Mouse (Mus musculus): ENCODE measurements around the gene Mylk. TPM values are rescaled to one million over a fixed set of nuclear protein-coding genes. Genes with fewer than 3 reads are reported as not detected.

Gene Mylk
- polyA plus RNA-seq, 1 experiment from 2014 or later, result 98.0 TPM

DNA sequence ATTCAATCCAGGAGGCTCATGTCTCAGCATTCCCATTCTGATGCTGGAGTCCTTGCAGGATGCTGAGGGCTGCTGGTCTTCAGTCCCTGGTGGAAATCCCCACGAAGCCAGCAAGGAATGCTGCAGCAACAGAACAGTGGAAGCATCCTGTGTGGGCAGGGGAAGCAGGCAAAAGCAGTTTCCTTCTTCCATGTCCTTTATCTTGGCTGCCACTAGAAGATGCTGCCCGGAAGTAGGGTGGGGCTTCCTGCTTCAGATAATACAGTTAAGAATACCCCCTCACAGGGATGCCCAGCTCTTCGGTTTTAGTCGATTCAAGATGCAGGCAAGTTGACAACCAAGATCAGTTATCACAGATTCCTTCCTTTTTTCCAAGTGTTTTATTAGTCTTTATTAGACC, 120.4 kb downstream of the Mylk start:
- DNase-seq (ENCODE audit: low read depth, low spot score) (no peak), ATAC-seq (no peak)
- no peaks in the 10 kb centered on the region for H3K27me3 ChIP-seq
- TF ChIP-seq CTCF (IDR thresholded peaks at IDR 0.05), result no peak
- ChIA-PET POLR2A (no interaction called here), CTCF (interaction anchor here (1.1 kb wide), 1 partner anchor 10 kb away, joined by 3 read pairs; no protein-coding TSS in a partner anchor)
- in situ Hi-C loops (cut with MboI; ENCODE audit: low pct_unique_long_range_greater_than_20kb), result no loop called here

DNA sequence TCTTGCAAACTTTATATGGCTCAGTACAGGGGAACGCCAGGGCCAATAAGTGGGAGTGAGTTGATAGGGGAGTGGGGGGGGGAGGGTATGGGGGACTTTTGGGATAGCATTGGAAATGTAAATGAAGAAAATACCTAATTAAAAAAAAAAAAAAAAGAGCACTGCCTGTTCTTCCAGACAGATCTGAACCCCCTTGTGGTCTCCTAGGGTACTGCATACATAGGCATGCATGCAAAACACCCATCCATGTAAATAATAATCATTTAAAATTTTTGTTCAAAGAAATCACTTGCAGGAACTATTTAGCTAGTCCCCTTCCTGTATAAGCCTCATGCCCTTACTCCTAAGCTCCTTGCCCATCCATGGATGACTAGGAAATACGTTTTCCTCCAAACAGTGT, 122.2 kb downstream of the Mylk start:
- ChIA-PET CTCF (no interaction called here), POLR2A (interaction anchor here (1.1 kb wide), 1 partner anchor 201 kb away, joined by 3 read pairs; no protein-coding TSS in a partner anchor)
- no peak for DNase-seq (ENCODE audit: low read depth, low spot score)
- H3K27me3 ChIP-seq, result no peaks in the 10 kb centered on the region
- ATAC-seq, result no peak
- no peak for TF ChIP-seq CTCF (IDR thresholded peaks at IDR 0.05)
- in situ Hi-C loops (cut with MboI; ENCODE audit: low pct_unique_long_range_greater_than_20kb), result no loop called here

- in situ Hi-C loops (cut with MboI; ENCODE audit: low pct_unique_long_range_greater_than_20kb), result no loop called here
- TF ChIP-seq CTCF (IDR thresholded peaks at IDR 0.05), result no peak
- ChIA-PET CTCF (interaction anchor here (1.2 kb wide), 1 partner anchor 187 kb away, joined by 3 read pairs; no protein-coding TSS in a partner anchor), POLR2A (no interaction called here)
- H3K27me3 ChIP-seq, result no peaks in the 10 kb centered on the region
- ATAC-seq, result no peak
- no peak for DNase-seq (ENCODE audit: low read depth, low spot score)
These were observed 135.2 kb downstream of the Mylk start for GRCm38 (mm10) chr16:34880031-34880778.

DNA sequence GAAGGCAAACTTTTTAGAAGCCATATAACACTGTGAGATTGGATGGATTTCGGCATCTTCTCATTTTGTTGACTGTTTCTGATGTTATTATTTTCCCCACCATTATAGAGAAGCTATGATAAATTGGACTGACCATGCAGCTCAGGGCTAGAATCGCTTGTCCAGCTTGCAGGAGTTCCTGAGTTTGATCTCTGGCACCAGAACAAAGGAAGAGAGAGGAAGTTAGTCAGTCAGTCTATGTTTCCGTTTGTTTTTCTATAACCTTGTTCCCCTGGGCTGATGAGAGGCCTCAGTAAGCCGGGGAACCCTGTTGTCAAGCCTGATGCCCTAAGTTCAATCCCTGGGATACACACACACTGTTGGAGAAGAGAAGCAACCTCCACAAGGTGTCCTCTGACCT, 135.8 kb downstream of the Mylk start:
- in situ Hi-C loops (cut with MboI; ENCODE audit: low pct_unique_long_range_greater_than_20kb), result no loop called here

DNA sequence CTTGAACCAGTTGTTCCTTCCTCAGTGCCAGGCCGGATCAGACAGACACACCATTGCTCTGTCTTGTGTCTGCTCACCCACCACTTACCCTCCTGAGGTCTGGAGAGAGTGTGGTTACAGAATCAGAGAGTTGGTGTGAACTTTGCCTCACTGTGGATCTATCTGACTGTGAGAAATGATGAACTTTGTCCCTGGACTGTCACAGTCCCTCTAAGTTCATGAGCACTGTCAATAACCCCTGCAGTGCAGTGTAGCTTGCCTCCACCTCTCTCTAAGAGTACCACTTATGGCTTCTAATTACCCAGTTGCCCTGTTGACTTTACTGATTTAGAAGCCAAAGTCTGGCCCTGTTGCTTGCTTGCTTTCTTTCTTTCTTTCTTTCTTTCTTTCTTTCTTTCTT, 142.0 kb downstream of the Mylk start:
- ATAC-seq (no peak), DNase-seq (ENCODE audit: low read depth, low spot score) (no peak)
- in situ Hi-C loops (cut with MboI; ENCODE audit: low pct_unique_long_range_greater_than_20kb), result no loop called here
- no peaks in the 10 kb centered on the region for H3K27me3 ChIP-seq
- TF ChIP-seq CTCF (IDR thresholded peaks at IDR 0.05), result no peak
- POLR2A ChIA-PET, result interaction anchor here (1.5 kb wide), 1 partner anchor 9 kb away, joined by 3 read pairs; no protein-coding TSS in a partner anchor
- CTCF ChIA-PET, result no interaction called here

More for the DNA sequence above, 135.8 kb downstream of the Mylk start:
- DNase-seq (ENCODE audit: low read depth, low spot score) (no peak), ATAC-seq (no peak)
- H3K27me3 ChIP-seq, result no peaks in the 10 kb centered on the region
- TF ChIP-seq CTCF (IDR thresholded peaks at IDR 0.05), result no peak
- CTCF ChIA-PET, result interaction anchor here (1.2 kb wide), 1 partner anchor 187 kb away, joined by 3 read pairs; no protein-coding TSS in a partner anchor
- POLR2A ChIA-PET, result no interaction called here

- POLR2A ChIA-PET, result interaction anchor here (1.1 kb wide), 1 partner anchor 9 kb away, joined by 6 read pairs; no protein-coding TSS in a partner anchor
- in situ Hi-C loops (cut with MboI; ENCODE audit: low pct_unique_long_range_greater_than_20kb), result no loop called here
These were observed 149.0 kb downstream of the Mylk start for GRCm38 (mm10) chr16:34894016-34894415.

GRCm38 (mm10) chr16:34895916-34896315, 150.9 kb downstream of the Mylk start:
- ChIA-PET POLR2A (interaction anchor here (1.0 kb wide), 1 partner anchor 9 kb away, joined by 3 read pairs; no protein-coding TSS in a partner anchor), CTCF (interaction anchor here (1.1 to 1.4 kb wide), 3 partner anchors 11 to 184 kb away, joined by 3 to 6 read pairs (median 3); no protein-coding TSS in a partner anchor)
- no peaks in the 10 kb centered on the region for H3K27me3 ChIP-seq
- in situ Hi-C loops (cut with MboI; ENCODE audit: low pct_unique_long_range_greater_than_20kb), result no loop called here
- no peak for ATAC-seq
- DNase-seq (ENCODE audit: low read depth, low spot score), result no peak
- no peak for TF ChIP-seq CTCF (IDR thresholded peaks at IDR 0.05)

More at GRCm38 (mm10) chr16:34894016-34894415, 149.0 kb downstream of the Mylk start:
- ATAC-seq, result no peak
- no peak for TF ChIP-seq CTCF (IDR thresholded peaks at IDR 0.05)
- no peaks in the 10 kb centered on the region for H3K27me3 ChIP-seq
- no peak for DNase-seq (ENCODE audit: low read depth, low spot score)
- CTCF ChIA-PET, result interaction anchor here (1.0 kb wide), 1 partner anchor 78 kb away, joined by 3 read pairs; no protein-coding TSS in a partner anchor

- ATAC-seq, result no peak
These were observed 152.0 kb downstream of the Mylk start for GRCm38 (mm10) chr16:34896996-34897395.

DNA sequence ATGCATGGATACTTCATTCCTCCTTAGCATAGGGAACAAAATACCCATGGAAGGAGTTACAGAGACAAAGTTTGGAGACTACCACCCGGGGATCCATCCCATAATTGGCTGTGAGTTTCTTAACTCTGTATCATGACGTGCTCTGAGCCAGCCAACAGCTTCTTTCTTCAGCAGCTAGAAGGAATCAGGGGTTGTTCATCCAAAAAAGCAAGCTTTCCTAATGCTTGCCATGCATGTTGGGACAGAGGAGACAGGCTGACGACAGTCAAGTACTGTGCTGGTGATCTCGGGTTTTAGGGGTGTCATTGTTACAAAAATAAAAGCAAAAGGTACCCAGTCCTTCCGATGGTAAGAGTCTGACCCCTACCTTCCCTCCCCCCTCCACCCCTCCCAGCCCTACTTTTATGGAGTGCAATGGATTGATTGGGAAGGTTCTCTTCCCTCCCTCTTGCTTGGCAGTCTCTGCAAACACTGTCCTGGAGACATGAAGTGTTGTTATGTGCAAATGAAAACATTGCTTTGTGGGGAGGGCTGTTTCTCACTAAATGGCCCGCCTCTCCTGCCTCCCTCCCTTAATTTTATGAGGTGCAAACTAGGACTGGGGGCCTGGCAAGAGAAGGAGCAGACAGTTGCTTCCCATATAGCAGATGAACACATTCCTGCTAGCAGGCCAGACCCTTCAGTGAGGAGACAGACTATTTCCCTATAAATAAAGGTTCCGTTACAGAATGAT, 153.2 kb downstream of the Mylk start:
- CTCF ChIA-PET, result no interaction called here
- H3K27me3 ChIP-seq, result no peaks in the 10 kb centered on the region
- TF ChIP-seq CTCF (IDR thresholded peaks at IDR 0.05), result no peak
- no peak for DNase-seq (ENCODE audit: low read depth, low spot score)
- no peak for ATAC-seq
- POLR2A ChIA-PET, result no interaction called here
- in situ Hi-C loops (cut with MboI; ENCODE audit: low pct_unique_long_range_greater_than_20kb), result no loop called here

More at GRCm38 (mm10) chr16:34896996-34897395, 152.0 kb downstream of the Mylk start:
- ChIA-PET CTCF (interaction anchor here (0.9 to 1.1 kb wide), 3 partner anchors 12 to 117 kb away, joined by 3 to 6 read pairs (median 4); no protein-coding TSS in a partner anchor), POLR2A (interaction anchor here (1.0 kb wide), 1 partner anchor 10 kb away, joined by 3 read pairs; no protein-coding TSS in a partner anchor)
- in situ Hi-C loops (cut with MboI; ENCODE audit: low pct_unique_long_range_greater_than_20kb), result no loop called here
- DNase-seq (ENCODE audit: low read depth, low spot score), result no peak
- TF ChIP-seq CTCF (IDR thresholded peaks at IDR 0.05), result no peak
- H3K27me3 ChIP-seq, result no peaks in the 10 kb centered on the region

- DNase-seq (ENCODE audit: low read depth, low spot score), result no peak
- in situ Hi-C loops (cut with MboI; ENCODE audit: low pct_unique_long_range_greater_than_20kb), result no loop called here
- ATAC-seq, result no peak
- POLR2A ChIA-PET, result no interaction called here
- CTCF ChIA-PET, result interaction anchor here (1.0 kb wide), 1 partner anchor 76 kb away, joined by 4 read pairs; no protein-coding TSS in a partner anchor
- H3K27me3 ChIP-seq, result no peaks in the 10 kb centered on the region
- no peak for TF ChIP-seq CTCF (IDR thresholded peaks at IDR 0.05)
These were observed 154.2 kb downstream of the Mylk start for GRCm38 (mm10) chr16:34899071-34899808.
